Mouse (Mus musculus): ENCODE measurements around the gene Rbfox2.

DNA sequence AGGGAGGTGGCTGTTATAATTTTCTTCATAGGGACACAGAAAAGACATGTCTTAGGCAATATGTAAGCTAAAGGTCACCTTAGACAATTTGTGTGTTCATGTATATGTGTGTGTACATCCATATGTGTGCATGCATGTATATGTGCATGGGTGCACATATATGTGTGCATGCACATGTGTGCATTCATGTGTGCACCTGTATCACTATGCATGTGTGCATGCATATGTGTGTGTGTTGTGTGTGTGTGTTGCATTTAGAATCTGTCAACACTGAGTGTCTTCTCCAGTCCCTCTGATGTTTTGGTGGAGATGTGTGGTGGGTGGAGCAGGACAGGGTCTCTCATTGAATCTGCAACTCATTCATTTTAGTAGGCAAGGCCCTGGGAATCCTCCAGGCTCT lies 244.1 kb downstream of the Rbfox2 start:
- TF ChIP-seq EP300 (IDR thresholded peaks at IDR 0.05; ENCODE audit: insufficient read depth, low read depth, low read length) (no peak), CTCF (IDR thresholded peaks at IDR 0.05; ENCODE audit: low read depth, low read length) (no peak), POLR2A (IDR thresholded peaks at IDR 0.05; ENCODE audit: insufficient read depth, low read length) (no peak)
